Mouse (Mus musculus) hindbrain, postnatal 0 days (tissue): ENCODE results near the gene Bsg. TPM values are rescaled to one million over a fixed set of nuclear protein-coding genes. Genes with fewer than 3 reads are reported as not detected.
A peak's percentile ranks its signal among the peaks of the same experiment; 100 is the strongest.

ENCODE experiments used
- ATAC-seq: fragments of 200-750 bp; cut with Nextera tagmentation; 2 replicates; pipeline ENCODE4 v1.8.0; 2017; ENCODE audit warnings: mild to moderate bottlenecking, moderate TSS enrichment, moderate library complexity
- DNase-seq: peaks from one replicate; pipeline ENCODE4 v3.0.0-alpha.2; 2015; ENCODE audit warnings: low spot score
- H3K27ac ChIP-seq: fragments of 300-500 bp; sonication (generic); 2 replicates; pipeline ENCODE4 v1.5.1; 2014; ENCODE audit warnings: mild to moderate bottlenecking
- H3K27me3 ChIP-seq: fragments of 300-500 bp; sonication (generic); 2 replicates; pipeline ENCODE4 v1.6.1; 2014; ENCODE audit warnings: low read length, mixed read lengths; ENCODE audit not compliant: insufficient read depth
- H3K36me3 ChIP-seq: fragments of 300-500 bp; sonication (generic); 2 replicates; pipeline ENCODE4 v1.6.1; 2014; ENCODE audit warnings: low read length, mixed read lengths; ENCODE audit not compliant: insufficient read depth
- H3K4me1 ChIP-seq: fragments of 300-500 bp; sonication (generic); 2 replicates; pipeline ENCODE4 v1.6.1; 2014; ENCODE audit warnings: antibody characterized with exemption, low read length, mixed read lengths; ENCODE audit not compliant: insufficient read depth
- H3K4me2 ChIP-seq: fragments of 300-500 bp; sonication (generic); 2 replicates; pipeline ENCODE4 v1.6.1; 2014; ENCODE audit warnings: low read depth, mild to moderate bottlenecking, low read length, moderate library complexity, mixed read lengths
- H3K4me3 ChIP-seq: fragments of 300-500 bp; sonication (generic); 2 replicates; pipeline ENCODE4 v1.5.1; 2014; ENCODE audit warnings: low read length
- H3K9ac ChIP-seq: fragments of 300-500 bp; sonication (generic); replicated peaks from 2 replicates; pipeline ENCODE4 v1.6.1; 2014; ENCODE audit warnings: mild to moderate bottlenecking, low read length, moderate library complexity, mixed read lengths
- H3K9me3 ChIP-seq: fragments of 300-500 bp; sonication (generic); 2 replicates; pipeline ENCODE4 v1.6.1; 2016; ENCODE audit warnings: low read length, mixed read lengths
- CTCF ChIP-seq: IDR thresholded peaks from 2 replicates; pipeline ENCODE4 v1.5.1; 2016; ENCODE audit warnings: antibody characterized with exemption, control low read depth, low read depth
- WGBS: fragments of 180-500 bp; shearing (Covaris S2); extraction: QIAGEN DNeasy Blood & Tissue Kit; methylation state at CpG from one replicate; pipeline ENCODE4 v1.1.7; 2014; 5-methylcytosine and 5-hydroxymethylcytosine counted together
- polyA plus RNA-seq: library from polyadenylated mRNA; unstranded; fragments of >200 nt; fragmentation: Nextera tagmentation; extraction: Ambion mirVana; gene quantifications from 2 replicates; pipeline ENCODE4 v1.2.1, GENCODE M21; 2015
- total RNA-seq: library from RNA; depleted of rRNA; stranded (reverse); fragments of >200 nt; gene quantifications from 2 replicates; pipeline ENCODE4 v1.2.3, GENCODE M21; 2014

The Bsg gene
- total and polyA plus RNA-seq, 2 experiments from 2014 or later, result 1,151 to 1,243 TPM

GRCm38 (mm10) chr10:79716988-79717355 lies 12.7 kb downstream of the Bsg start:
- peak; percentile 39 for DNase-seq
- Histone ChIP-seq H3K27me3 (no peaks in the 10 kb centered on the region), H3K4me1 (0 out of 2 replicates have a peak, but pooled peaks cover 1% of the 10 kb centered on the region), H3K27ac (peak overlapping the region; percentile 76), H3K9me3 (no peaks in the 10 kb centered on the region), H3K36me3 (peaks cover 2% of the 10 kb centered on the region; the same call in 1 of the 2 replicates), H3K4me3 (peak overlapping the region; percentile 76), H3K4me2 (peak overlapping the region; percentile 88), H3K9ac (peak overlapping the region; percentile 82)
- no peak; the same call in 1 of the 2 replicates for ATAC-seq
- WGBS, result 1% methylated on average over 43 of the region's 44 CpGs
- TF ChIP-seq CTCF, result no peak

DNA sequence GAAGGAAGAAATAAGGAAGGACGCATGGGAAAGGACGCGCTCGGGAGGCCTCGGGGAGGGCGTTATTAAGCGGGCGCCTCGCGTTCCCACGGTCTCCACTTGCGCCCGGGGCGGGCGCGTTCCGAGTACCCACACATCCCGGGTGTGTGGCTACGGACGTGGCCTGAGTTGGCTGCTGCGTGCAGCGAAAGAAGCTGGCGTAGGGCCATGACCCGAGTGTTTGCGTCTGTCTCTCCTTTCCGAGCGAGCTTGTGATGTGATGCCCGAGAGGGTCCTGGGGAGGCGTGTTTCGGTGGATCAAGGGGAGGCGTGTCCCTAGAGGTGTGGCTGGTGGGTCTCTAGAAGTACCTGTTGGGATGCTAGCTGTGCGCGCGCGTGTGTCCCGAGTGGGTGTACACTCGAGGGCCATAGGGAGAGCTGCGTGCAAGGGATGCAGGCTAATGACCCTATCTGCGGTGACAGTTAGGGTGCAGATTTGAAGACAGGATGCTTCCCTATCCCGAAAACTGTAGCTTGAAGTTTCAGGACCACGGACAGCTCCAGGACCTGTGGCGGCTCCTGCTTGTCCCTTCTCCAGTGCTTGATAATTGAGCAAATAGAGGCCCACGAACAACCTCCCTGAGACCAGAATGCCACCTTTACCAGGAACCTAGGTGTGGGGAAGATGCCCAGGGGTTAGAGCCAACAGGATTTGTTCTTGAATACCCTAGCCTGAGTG lies 13.5 kb downstream of the Bsg start:
- Histone ChIP-seq H3K27me3 (no peaks in the 10 kb centered on the region), H3K27ac (0 out of 2 replicates have a peak overlapping the region, but pooled peaks have one; percentile 76), H3K36me3 (no peaks in the 10 kb centered on the region), H3K4me2 (peak overlapping the region; percentile 88), H3K9me3 (no peaks in the 10 kb centered on the region), H3K9ac (peak overlapping the region; percentile 82), H3K4me1 (0 out of 2 replicates have a peak, but pooled peaks cover 3% of the 10 kb centered on the region), H3K4me3 (peak overlapping the region; percentile 76)
- ATAC-seq, result peak; percentile 30; the same call in 1 of the 2 replicates
- TF ChIP-seq CTCF, result no peak
- WGBS, result 3% methylated on average over 42 of the region's 43 CpGs
- DNase-seq, result peak; percentile 54

DNA sequence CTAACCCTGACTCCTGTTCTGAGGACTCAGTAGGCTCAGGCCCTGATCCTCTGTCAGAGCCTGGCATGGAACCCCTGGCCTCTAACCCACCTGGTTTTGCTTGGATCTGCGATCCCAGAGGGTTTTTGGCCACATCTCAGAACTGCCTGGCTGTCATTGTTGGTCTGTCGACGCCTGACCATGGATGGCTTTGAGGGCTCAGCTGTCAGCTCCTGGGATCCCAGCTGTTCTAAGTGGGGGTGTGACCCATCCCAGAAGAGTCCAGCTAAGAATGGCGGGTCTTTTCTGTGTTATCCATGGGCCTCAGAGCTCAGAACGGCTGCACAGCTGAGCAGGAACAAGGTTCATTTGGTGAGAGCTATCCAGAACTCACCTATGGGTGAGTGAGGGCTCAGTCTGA lies 16.8 kb downstream of the Bsg start:
- H3K36me3 ChIP-seq, result no peaks in the 10 kb centered on the region
- no peak overlapping the region for H3K9ac ChIP-seq
- no peaks in the 10 kb centered on the region for H3K9me3 ChIP-seq
- TF ChIP-seq CTCF, result no peak
- no peak for DNase-seq
- H3K4me1 ChIP-seq, result 0 out of 2 replicates have a peak, but pooled peaks cover 3% of the 10 kb centered on the region
- H3K4me3 ChIP-seq, result no peak overlapping the region
- H3K27me3 ChIP-seq, result no peaks in the 10 kb centered on the region
- no peak for ATAC-seq
- H3K27ac ChIP-seq, result no peak overlapping the region
- 52% methylated on average over 5 of the region's 5 CpGs for WGBS
- no peak overlapping the region for H3K4me2 ChIP-seq

DNA sequence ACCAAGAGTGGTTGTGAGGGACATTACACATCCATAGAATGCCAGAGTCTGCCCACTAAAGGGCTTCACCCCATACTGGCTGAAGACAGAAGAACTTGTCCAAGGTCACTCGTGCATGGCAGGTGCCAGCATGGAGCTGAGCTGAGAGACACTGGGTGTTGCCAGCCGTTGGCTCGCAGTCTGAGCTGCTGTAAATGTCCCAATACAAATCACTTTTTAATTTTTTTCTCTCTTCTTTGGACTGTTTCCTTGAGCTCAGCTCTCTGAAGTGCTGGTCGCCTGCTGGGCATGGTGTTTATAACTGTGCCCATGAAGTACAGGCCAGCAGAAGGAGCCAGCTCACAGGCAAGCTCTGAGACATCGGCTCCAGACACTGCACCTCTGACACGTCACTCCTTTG lies 18.8 kb downstream of the Bsg start:
- Histone ChIP-seq H3K4me3 (no peak overlapping the region), H3K4me2 (no peak overlapping the region), H3K27me3 (no peaks in the 10 kb centered on the region), H3K4me1 (0 out of 2 replicates have a peak, but pooled peaks cover 3% of the 10 kb centered on the region), H3K36me3 (no peaks in the 10 kb centered on the region), H3K27ac (no peak overlapping the region; the same call in 1 of the 2 replicates), H3K9me3 (no peaks in the 10 kb centered on the region), H3K9ac (no peak overlapping the region)
- DNase-seq (peak; percentile 60), ATAC-seq (peak; percentile 77)
- WGBS, result 30% methylated on average over 6 of the region's 6 CpGs
- no peak for TF ChIP-seq CTCF

GRCm38 (mm10) chr10:79723692-79724091 lies 19.4 kb downstream of the Bsg start:
- DNase-seq (no peak), ATAC-seq (no peak)
- no peak for TF ChIP-seq CTCF
- Histone ChIP-seq H3K27me3 (no peaks in the 10 kb centered on the region), H3K4me3 (no peak overlapping the region), H3K9me3 (no peaks in the 10 kb centered on the region), H3K4me1 (0 out of 2 replicates have a peak, but pooled peaks cover 3% of the 10 kb centered on the region), H3K36me3 (no peaks in the 10 kb centered on the region), H3K4me2 (no peak overlapping the region), H3K9ac (no peak overlapping the region), H3K27ac (no peak overlapping the region)
- WGBS, result 83% methylated on average over 7 of the region's 7 CpGs

GRCm38 (mm10) chr10:79726090-79726489 lies 21.8 kb downstream of the Bsg start:
- Histone ChIP-seq H3K4me1 (0 out of 2 replicates have a peak, but pooled peaks cover 3% of the 10 kb centered on the region), H3K4me2 (no peak overlapping the region), H3K36me3 (peaks cover 3% of the 10 kb centered on the region; the same call in 1 of the 2 replicates), H3K9ac (no peak overlapping the region), H3K27me3 (no peaks in the 10 kb centered on the region), H3K4me3 (no peak overlapping the region), H3K27ac (no peak overlapping the region), H3K9me3 (no peaks in the 10 kb centered on the region)
- peak; percentile 61 for TF ChIP-seq CTCF
- DNase-seq, result no peak
- 36% methylated on average over 11 of the region's 11 CpGs for WGBS
- ATAC-seq, result no peak
